Mouse (Mus musculus) MEL (cell line): Measurements from ENCODE around the gene Rprd1b. TPM values are rescaled to one million over a fixed set of nuclear protein-coding genes. Genes with fewer than 3 reads are reported as not detected.

Source experiments
- DNase-seq: peaks from one replicate; pipeline ENCODE4 v3.0.0; 2011; ENCODE audit warnings: low read depth, low spot score
- H3K27ac ChIP-seq: 2 replicates; pipeline ENCODE4 v1.5.1; 2012; ENCODE audit warnings: low read depth, mild to moderate bottlenecking, control low read depth, low read length, moderate library complexity; ENCODE audit not compliant: control insufficient read depth
- H3K27me3 ChIP-seq, 2 experiments: fragments of 150-350 bp in 1 of 2; sonication (generic) in 1 of 2; 2 replicates each; pipeline ENCODE4 v1.6.1; 2012; ENCODE audit warnings: low read length in 2 of 2, mild to moderate bottlenecking in 2 of 2, improper control_type of control experiment in 1 of 2, moderate library complexity in 1 of 2; ENCODE audit not compliant: insufficient read depth in 2 of 2, control insufficient read depth in 1 of 2
- H3K36me3 ChIP-seq, 2 experiments: 2 replicates each; pipeline ENCODE4 v1.6.1; 2012 to 2014; ENCODE audit warnings: low read length in 2 of 2, improper control_type of control experiment in 1 of 2, inconsistent platforms in 1 of 2, mild to moderate bottlenecking in 1 of 2; ENCODE audit not compliant: insufficient read depth in 2 of 2, control insufficient read depth in 1 of 2
- H3K4me1 ChIP-seq, 2 experiments: fragments of 150-350 bp in 1 of 2; sonication (generic) in 1 of 2; 2 replicates each; pipeline ENCODE4 v1.6.1; 2012; ENCODE audit warnings: low read length in 2 of 2, improper control_type of control experiment in 1 of 2, mild to moderate bottlenecking in 1 of 2; ENCODE audit not compliant: insufficient read depth in 2 of 2, control insufficient read depth in 1 of 2
- H3K4me3 ChIP-seq, 2 experiments: fragments of 150-350 bp in 1 of 2; sonication (generic) in 1 of 2; 2 replicates each; pipeline ENCODE4 v1.5.1; 2012; ENCODE audit warnings: low read depth in 2 of 2, low read length in 2 of 2, mild to moderate bottlenecking in 2 of 2, moderate library complexity in 2 of 2, control low read depth in 1 of 2, improper control_type of control experiment in 1 of 2; ENCODE audit not compliant: control insufficient read depth in 1 of 2, insufficient read depth in 1 of 2
- H3K79me2 ChIP-seq: 2 replicates; pipeline ENCODE4 v1.6.1; 2012; ENCODE audit warnings: mild to moderate bottlenecking, low read length, moderate library complexity; ENCODE audit not compliant: control insufficient read depth, poor library complexity, insufficient read depth
- H3K9ac ChIP-seq: 2 replicates; pipeline ENCODE4 v1.6.1; 2012; ENCODE audit warnings: low read depth, mild to moderate bottlenecking, control low read depth, low read length, moderate library complexity; ENCODE audit not compliant: control insufficient read depth, poor library complexity, severe bottlenecking
- H3K9me3 ChIP-seq: fragments of 150-350 bp; sonication (generic); replicated peaks from 2 replicates; pipeline ENCODE4 v1.6.1; 2012; ENCODE audit warnings: mild to moderate bottlenecking, low read length, improper control_type of control experiment, moderate library complexity; ENCODE audit not compliant: insufficient read depth
- CHD1 ChIP-seq: IDR thresholded peaks from 2 replicates; pipeline ENCODE4 v1.6.1; 2012; ENCODE audit warnings: low read depth, mild to moderate bottlenecking, inconsistent platforms, low read length, improper control_type of control experiment
- CTCF ChIP-seq, 3 experiments: IDR thresholded peaks in 2 of 3; conservative IDR thresholded peaks in 1 of 3; 2 replicates each; pipeline ENCODE4 v1.5.1; 2011 to 2012; ENCODE audit warnings: low read length in 3 of 3, low read depth in 2 of 3, mild to moderate bottlenecking in 2 of 3, improper control_type of control experiment in 1 of 3, inconsistent platforms in 1 of 3, mixed read lengths in 1 of 3, moderate library complexity in 1 of 3; ENCODE audit not compliant: control insufficient read depth in 1 of 3, insufficient read depth in 1 of 3, poor library complexity in 1 of 3, severe bottlenecking in 1 of 3
- E2F4 ChIP-seq: IDR thresholded peaks from 2 replicates; pipeline ENCODE4 v1.6.1; 2011; ENCODE audit warnings: low read depth, low read length, improper control_type of control experiment, borderline replicate concordance
- GABPA ChIP-seq: IDR thresholded peaks from 2 replicates; pipeline ENCODE4 v1.6.1; 2012; ENCODE audit warnings: low read depth, mild to moderate bottlenecking, inconsistent platforms, low read length, improper control_type of control experiment, moderate library complexity
- GATA1 ChIP-seq: IDR thresholded peaks from 2 replicates; pipeline ENCODE4 v1.6.1; 2011; ENCODE audit warnings: low read depth, low read length, improper control_type of control experiment
- KAT2A ChIP-seq: conservative IDR thresholded peaks from 2 replicates; pipeline ENCODE4 v1.6.1; 2012; ENCODE audit warnings: low read depth, low read length, improper control_type of control experiment, inconsistent platforms
- MAX ChIP-seq: IDR thresholded peaks from 2 replicates; pipeline ENCODE4 v1.6.1; 2011; ENCODE audit warnings: low read length, improper control_type of control experiment
- MYB ChIP-seq: IDR thresholded peaks from 2 replicates; pipeline ENCODE4 v1.6.1; 2011; ENCODE audit warnings: mild to moderate bottlenecking, low read depth, low read length, improper control_type of control experiment
- MYC ChIP-seq: IDR thresholded peaks from 2 replicates; pipeline ENCODE4 v1.6.1; 2011; ENCODE audit warnings: low read depth, mild to moderate bottlenecking, low read length, improper control_type of control experiment, moderate library complexity
- NELFE ChIP-seq: IDR thresholded peaks from 2 replicates; pipeline ENCODE4 v1.6.1; 2011; ENCODE audit warnings: low read depth, low read length, improper control_type of control experiment
- NRF1 ChIP-seq: IDR thresholded peaks from 2 replicates; pipeline ENCODE4 v1.6.1; 2014; ENCODE audit warnings: low read depth, mild to moderate bottlenecking, inconsistent platforms, low read length, improper control_type of control experiment, moderate library complexity; ENCODE audit not compliant: poor library complexity, insufficient read depth, severe bottlenecking
- POLR2AphosphoS2 ChIP-seq: IDR thresholded peaks from 2 replicates; pipeline ENCODE4 v1.6.1; 2011; ENCODE audit warnings: low read length, improper control_type of control experiment
- RAD21 ChIP-seq: IDR thresholded peaks from 2 replicates; pipeline ENCODE4 v1.6.1; 2011; ENCODE audit warnings: mild to moderate bottlenecking, low read depth, low read length, improper control_type of control experiment
- SIN3A ChIP-seq: IDR thresholded peaks from 2 replicates; pipeline ENCODE4 v1.6.1; 2012; ENCODE audit warnings: low read length, improper control_type of control experiment, inconsistent platforms
- SMC3 ChIP-seq: IDR thresholded peaks from 2 replicates; pipeline ENCODE4 v1.6.1; 2011; ENCODE audit warnings: low read depth, low read length, improper control_type of control experiment
- TBP ChIP-seq: IDR thresholded peaks from 2 replicates; pipeline ENCODE4 v1.8.0; 2011; ENCODE audit warnings: low read depth, low read length, improper control_type of control experiment
- USF2 ChIP-seq, 2 experiments: IDR thresholded peaks; 2 replicates each; pipeline ENCODE4 v1.6.1; 2011 to 2012; ENCODE audit warnings: improper control_type of control experiment in 2 of 2, low read length in 2 of 2, borderline replicate concordance in 1 of 2, inconsistent platforms in 1 of 2, low read depth in 1 of 2, mild to moderate bottlenecking in 1 of 2; ENCODE audit not compliant: insufficient read depth in 1 of 2
- ZKSCAN1 ChIP-seq: IDR thresholded peaks from 2 replicates; pipeline ENCODE4 v1.6.1; 2012; ENCODE audit warnings: low read depth, mild to moderate bottlenecking, inconsistent platforms, low read length, improper control_type of control experiment, moderate library complexity
- ZMIZ1 ChIP-seq: IDR thresholded peaks from 2 replicates; pipeline ENCODE4 v1.6.1; 2012; ENCODE audit warnings: low read depth, mild to moderate bottlenecking, inconsistent platforms, low read length, improper control_type of control experiment, moderate library complexity
- ZNF384 ChIP-seq: IDR thresholded peaks from 2 replicates; pipeline ENCODE4 v1.6.1; 2012; ENCODE audit warnings: low read depth, mild to moderate bottlenecking, inconsistent platforms, low read length, improper control_type of control experiment
- polyA plus RNA-seq, 2 experiments: library from polyadenylated mRNA; stranded (reverse) in 1 of 2; unstranded in 1 of 2; fragments of >175 nt in 1 of 2; fragments of >200 nt in 1 of 2; gene quantifications; 2 replicates each; pipeline versions ENCODE4 v1.2.1 to v1.2.4; 2012; ENCODE audit warnings: low replicate concordance in 2 of 2, low read depth in 1 of 2; ENCODE audit not compliant: insufficient read length in 2 of 2, insufficient read depth in 1 of 2, missing spikeins in 1 of 2
- total RNA-seq: library from RNA; depleted of rRNA; stranded (reverse); fragments of 300-350 nt; gene quantifications from 2 replicates; pipeline ENCODE4 v1.2.3, GENCODE M21; 2012

Rprd1b gene
- total and polyA plus RNA-seq, 3 experiments, result 14.2 to 35.1 TPM; not detected in 1

DNA sequence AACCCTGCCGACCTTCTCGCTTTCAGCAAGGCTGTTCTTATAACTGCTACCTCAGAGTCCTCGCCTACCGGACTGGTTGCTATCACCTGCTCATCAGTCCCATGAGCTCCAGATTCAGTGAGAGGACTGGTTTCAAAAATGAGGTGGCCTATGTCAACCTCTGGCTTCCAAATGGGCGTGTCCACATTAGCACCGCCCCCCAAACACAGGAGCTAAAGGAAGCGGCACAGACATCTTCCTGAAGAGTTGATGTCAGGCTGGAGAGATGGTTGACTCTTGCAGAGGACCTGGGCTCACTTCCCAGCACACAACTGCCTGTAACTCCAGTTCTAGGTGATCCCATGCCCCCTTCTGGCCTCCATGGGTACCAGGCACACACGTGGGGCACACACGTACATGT is 148.5 kb downstream of the Rprd1b start:
- Histone ChIP-seq H3K27ac (no peak overlapping the region), H3K27me3 (no peaks in the 10 kb centered on the region), H3K79me2 (no peaks in the 10 kb centered on the region), H3K36me3 (no peaks in the 10 kb centered on the region), H3K9ac (no peak overlapping the region), H3K4me1 (peaks cover 0 to 4% of the 10 kb centered on the region in 2 experiments; a peak in 1 of 4 replicates), H3K9me3 (no peaks in the 10 kb centered on the region), H3K4me3 (no peak overlapping the region)
- TF ChIP-seq SIN3A (no peak), SMC3 (no peak), RAD21 (no peak), NELFE (no peak), E2F4 (no peak), KAT2A (no peak), POLR2AphosphoS2 (no peak), ZKSCAN1 (no peak)
- no peak for DNase-seq

DNA sequence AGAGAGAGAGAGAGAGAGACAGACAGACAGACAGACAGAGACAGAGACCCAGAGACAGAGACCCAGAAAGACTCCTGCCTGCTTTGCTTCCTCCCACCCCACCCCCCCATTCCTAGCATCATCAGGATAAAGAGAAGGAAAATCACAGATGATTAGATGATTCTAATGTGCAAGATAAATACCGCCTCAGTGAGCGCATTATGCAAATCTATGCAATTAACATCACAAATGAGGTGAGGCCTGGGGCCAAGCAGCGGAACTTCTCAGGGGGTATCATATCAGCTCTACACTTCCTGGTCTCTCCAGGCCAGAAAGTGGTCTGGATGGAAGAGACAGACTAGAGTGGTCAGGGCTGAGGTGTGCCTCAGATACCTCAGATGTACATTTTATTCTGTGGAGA is 149.3 kb downstream of the Rprd1b start:
- peaks cover 0 to 4% of the 10 kb centered on the region in 2 experiments; a peak in 1 of 4 replicates for H3K4me1 ChIP-seq
- H3K27ac ChIP-seq, result no peak overlapping the region

DNA sequence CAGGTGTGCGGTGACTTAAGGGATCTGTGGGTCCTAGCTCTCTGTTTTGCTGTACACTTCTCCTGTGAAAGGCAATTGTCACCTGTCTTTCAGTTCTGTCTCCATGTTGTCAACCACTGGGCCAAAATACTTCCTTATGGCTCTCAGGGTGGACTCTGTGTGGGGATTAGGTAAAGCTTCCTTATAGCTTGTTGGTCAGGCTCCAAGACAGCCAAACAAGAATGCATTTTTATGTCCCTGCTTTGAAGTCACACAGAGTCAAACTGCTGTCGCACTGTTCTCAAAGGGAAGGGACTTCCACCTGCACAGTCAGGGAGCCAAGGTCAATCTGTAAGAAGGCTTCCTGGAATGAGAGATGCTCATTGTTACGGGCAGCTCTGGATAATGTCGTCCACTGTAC is 149.8 kb downstream of the Rprd1b start:
- Histone ChIP-seq H3K9ac (no peak overlapping the region), H3K79me2 (no peaks in the 10 kb centered on the region), H3K27me3 (no peaks in the 10 kb centered on the region), H3K27ac (no peak overlapping the region), H3K4me1 (peaks cover 0 to 4% of the 10 kb centered on the region in 2 experiments; a peak in 1 of 4 replicates), H3K9me3 (no peaks in the 10 kb centered on the region), H3K4me3 (no peak overlapping the region), H3K36me3 (no peaks in the 10 kb centered on the region)
- TF ChIP-seq SIN3A (no peak), USF2 (IDR thresholded peaks at IDR 0.05; ENCODE audit: borderline replicate concordance in 1 of 2, insufficient read depth in 1 of 2, low read depth in 1 of 2, low read length in 2 of 2) (no peak), ZMIZ1 (no peak), RAD21 (no peak), GATA1 (no peak), CHD1 (no peak), ZKSCAN1 (no peak), ZNF384 (no peak)
- no peak for DNase-seq

More for the DNA sequence above, 149.3 kb downstream of the Rprd1b start:
- H3K79me2 ChIP-seq, result no peaks in the 10 kb centered on the region
- H3K27me3 ChIP-seq, result no peaks in the 10 kb centered on the region
- H3K4me3 ChIP-seq, result no peak overlapping the region
- TF ChIP-seq TBP, result no peak
- no peak for TF ChIP-seq MAX
- TF ChIP-seq ZNF384, result no peak
- TF ChIP-seq GABPA, result no peak
- TF ChIP-seq NRF1, result no peak
- TF ChIP-seq CTCF (IDR thresholded peaks at IDR 0.05 in 2 of 3, conservative IDR thresholded peaks at IDR 0.05 in 1 of 3; ENCODE audit: control insufficient read depth in 1 of 3, insufficient read depth in 1 of 3, low read depth in 2 of 3, low read length in 3 of 3, poor library complexity in 1 of 3, severe bottlenecking in 1 of 3), result no peak
- no peak for TF ChIP-seq MYB
- TF ChIP-seq MYC, result no peak
- DNase-seq, result no peak
- no peaks in the 10 kb centered on the region for H3K9me3 ChIP-seq
- H3K36me3 ChIP-seq, result no peaks in the 10 kb centered on the region
- no peak overlapping the region for H3K9ac ChIP-seq
